Mouse (Mus musculus): ENCODE data around the gene Rimbp2.

- TF ChIP-seq CTCF (IDR thresholded peaks at IDR 0.05; ENCODE audit: extremely low read depth, insufficient read depth, low read length) (no peak), POLR2A (IDR thresholded peaks at IDR 0.05; ENCODE audit: extremely low read depth, insufficient read depth, low read length) (no peak)
Observed at GRCm38 (mm10) chr5:129002571-129003011, 49.3 kb upstream of the Rimbp2 start.
